Mouse (Mus musculus) heart, postnatal 4 days (tissue): Measurements from ENCODE around the gene Ccr4. TPM values are rescaled to one million over a fixed set of nuclear protein-coding genes. Genes with fewer than 3 reads are reported as not detected.

Experiments used
- DNase-seq: peaks from one replicate; pipeline ENCODE4 v3.0.0; 2021
- total RNA-seq, 2 experiments: library from RNA; stranded (reverse); gene quantifications; 2 replicates each; pipeline ENCODE4 v1.2.3; 2021

The Ccr4 gene
- not detected for total RNA-seq

GRCm38 (mm10) chr9:114504816-114505215, at the start of gene Ccr4:
Ccr4 (minus strand) TSS chr9:114504916.
- DNase-seq, result no peak

DNA sequence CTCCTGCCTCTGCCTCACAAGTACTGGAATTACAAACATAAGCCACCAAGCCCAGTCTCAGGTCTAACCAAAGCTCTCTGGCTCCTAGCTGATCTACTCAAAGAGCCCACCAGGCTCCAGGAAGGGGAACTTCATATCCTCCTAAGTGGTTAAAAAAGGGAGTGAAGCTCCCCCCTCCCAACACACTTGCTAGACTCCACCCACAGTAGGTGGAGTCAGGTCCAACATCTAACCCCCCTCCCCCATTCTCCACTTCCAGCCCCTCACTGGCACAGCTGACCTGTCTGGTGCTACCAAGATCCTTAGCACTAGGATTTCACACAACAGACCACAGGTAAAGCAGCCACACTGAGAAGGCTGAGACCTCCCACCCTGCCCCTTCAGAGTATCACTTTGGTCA, 49.1 kb upstream of the Ccr4 start:
- DNase-seq, result no peak

GRCm38 (mm10) chr9:114550033-114550432, 45.3 kb upstream of the Ccr4 start:
- DNase-seq, result no peak

DNA sequence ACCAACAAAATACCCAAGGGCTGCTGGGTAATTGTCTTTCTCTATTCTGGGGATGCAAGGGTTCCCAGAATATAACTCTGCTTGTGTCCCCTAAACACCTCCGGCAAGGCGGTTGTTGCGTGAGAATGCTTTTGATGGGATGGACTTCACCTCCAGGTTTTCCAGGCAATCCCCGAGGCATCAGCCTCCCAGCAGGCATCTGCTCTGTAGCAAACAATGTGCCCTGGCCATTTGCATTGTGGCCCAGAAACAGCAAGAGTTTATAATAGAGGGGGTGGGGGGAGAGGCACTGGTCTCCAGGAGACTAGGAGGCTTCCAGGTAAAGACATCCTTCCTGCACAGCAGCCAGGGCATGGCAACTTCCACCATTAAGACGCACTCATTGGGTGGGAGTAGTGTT, 44.4 kb upstream of the Ccr4 start:
- DNase-seq, result no peak

- DNase-seq, result no peak
Measured at GRCm38 (mm10) chr9:114548496-114548895, 43.8 kb upstream of the Ccr4 start.

DNA sequence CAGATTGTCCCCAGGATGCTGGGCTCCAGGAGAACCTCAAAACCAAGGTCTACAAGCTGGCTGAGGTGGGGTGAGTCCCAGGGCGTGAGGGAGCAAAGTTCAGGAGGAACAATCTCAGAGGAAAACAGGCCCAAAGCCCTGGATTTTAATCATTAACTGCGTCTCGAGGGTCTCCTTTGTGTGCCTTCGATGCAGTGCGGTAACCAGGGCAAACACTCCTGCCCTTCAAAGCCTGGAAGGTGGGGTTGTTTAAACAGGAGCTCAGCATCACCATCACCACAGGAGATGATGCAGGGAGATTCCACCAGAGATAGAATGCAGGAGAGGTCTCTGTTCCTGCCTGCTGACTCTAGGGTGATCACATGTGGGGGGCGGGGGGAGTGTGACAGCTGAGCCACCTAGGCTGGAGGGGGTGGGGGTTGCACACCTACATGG, 42.9 kb upstream of the Ccr4 start:
- DNase-seq, result no peak

DNA sequence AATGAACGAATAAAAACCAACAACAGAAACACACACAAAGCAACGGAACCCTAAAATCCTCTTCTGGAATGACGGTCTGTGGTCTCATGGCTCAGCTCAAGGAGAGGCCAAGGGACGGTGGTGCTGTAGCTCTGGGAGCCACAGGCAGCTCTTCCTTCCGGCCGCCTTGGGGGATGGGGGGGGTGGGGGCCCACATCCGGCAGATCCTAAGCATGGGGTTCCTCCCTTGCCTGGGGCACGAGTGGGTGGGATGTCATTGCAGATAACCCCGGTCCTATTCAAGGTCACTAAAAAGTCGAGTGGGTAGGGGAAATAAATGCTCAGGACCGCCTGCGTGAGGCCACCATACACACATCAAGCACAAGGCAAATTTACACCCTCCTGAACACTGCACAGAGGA, 42.0 kb upstream of the Ccr4 start:
- no peak for DNase-seq

DNA sequence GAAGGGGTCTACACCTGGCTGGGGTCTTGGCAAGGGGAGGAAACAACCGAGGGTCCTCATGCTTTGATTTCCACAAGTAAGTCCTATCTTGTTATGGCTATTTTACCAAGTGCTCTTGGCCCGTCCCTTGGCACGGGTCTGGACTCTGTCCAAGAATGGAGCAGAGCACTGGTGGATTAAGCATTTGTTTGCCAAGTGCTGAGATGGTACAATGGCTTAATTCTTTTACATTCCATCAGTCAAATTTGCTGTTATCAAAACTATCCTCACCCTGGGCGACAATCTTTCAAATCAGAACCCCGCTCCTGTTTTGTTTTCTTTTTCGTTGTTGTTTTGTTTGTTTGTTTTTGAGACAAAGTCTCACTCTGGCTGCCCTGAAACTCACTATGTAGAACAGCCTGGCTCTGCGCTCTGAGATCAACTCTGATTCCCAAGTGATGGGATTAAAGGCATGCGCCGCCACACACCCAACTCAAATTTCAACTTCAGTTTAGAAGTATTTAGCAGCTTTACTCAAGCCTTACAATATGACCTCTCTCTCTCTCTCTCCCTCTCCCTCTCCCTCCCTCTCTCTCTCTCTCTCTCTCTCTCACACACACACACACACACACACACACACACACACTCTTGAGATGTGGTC, 40.2 kb upstream of the Ccr4 start:
- no peak for DNase-seq

DNA sequence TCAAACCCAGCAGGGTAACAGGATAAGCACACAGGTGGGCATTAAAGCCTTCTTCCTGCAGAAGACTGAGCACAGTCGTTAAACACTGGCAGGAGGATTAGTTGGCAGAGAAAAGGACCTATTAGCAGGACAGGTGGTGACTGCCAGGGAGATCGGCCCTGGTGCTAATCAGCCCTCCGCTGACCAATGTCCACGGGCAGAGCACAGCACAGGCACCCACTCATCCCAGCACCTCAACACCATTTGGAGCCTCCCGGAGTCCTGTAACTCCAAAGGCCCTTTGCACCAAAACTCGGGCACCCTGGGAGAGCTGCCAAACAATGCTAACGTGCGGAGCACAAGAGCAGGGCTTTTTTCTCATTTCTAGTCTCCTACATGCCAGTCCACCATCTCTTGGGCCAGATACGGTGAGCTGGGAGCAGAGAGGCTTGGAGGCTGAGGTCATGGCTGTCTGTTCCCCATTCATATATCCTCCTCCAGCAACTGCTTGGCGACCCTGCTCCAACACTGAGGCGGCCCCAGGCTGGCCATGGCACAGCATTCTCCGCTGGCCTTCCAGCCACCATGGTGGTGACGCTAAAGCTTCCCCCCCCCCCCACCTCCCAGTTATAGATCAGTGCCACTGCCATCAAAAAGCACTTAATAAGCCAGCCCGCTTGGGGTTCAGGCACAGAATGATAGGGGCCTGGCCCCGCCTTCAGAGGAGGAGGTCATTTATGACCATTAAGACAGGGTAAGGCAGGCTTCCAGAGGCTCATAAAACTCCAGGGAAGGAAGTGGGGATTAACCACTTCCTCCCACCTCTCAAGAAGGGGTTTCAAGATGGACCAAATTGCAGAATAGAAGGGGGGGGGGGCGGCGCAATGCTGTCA, 39.4 kb upstream of the Ccr4 start:
- DNase-seq, result no peak

GRCm38 (mm10) chr9:114541279-114541741, 36.6 kb upstream of the Ccr4 start:
- peak; percentile 10 for DNase-seq

DNA sequence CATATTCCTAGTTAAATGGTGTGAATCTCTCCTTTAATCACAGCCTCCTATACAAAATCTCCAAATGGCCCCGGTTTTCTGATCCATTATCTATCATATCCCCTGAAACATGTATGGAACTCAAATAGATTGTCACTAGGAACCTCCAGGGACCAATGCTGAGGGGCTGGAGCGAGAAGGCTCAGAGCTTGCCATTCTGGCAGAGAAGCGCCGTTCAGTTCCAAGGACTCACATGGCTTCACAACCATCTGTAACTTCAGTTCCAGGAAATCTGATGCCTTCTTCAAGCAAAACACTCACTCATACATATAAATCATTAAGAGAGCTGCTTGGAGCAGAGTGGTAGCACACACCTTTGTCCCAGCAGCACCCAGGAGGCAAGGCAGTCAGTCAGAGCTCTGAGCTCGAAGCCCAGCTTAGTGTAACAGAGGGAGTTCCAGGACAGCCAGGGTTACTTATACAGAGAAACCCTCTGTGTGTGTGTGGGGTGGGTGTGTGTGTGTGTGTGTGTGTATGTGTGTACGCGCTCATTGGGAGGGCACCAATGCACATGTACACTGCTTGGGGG, 34.4 kb upstream of the Ccr4 start:
- DNase-seq, result no peak

- DNase-seq, result no peak
Measured at GRCm38 (mm10) chr9:114536628-114537027, 31.9 kb upstream of the Ccr4 start.

GRCm38 (mm10) chr9:114534747-114535517, 30.2 kb upstream of the Ccr4 start:
- no peak for DNase-seq

DNA sequence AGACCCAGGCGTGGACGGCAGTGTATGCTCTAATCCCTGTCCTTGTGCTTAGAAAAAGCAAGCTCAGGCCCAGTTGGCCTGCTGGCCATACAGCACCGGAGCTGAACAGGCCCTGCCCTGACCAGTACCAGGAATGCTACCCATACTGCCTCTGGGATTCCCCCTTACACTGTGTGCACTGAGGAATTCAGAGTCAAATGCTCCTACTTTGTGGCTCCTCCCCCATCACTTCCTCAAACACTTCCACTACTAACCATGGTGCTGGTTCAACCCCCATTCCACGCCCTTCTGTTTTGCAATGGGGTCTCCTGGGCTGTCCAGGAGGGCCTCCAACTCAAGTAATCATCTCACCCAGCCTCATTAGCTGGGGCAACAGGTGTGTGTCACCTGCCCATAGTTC, 29.1 kb upstream of the Ccr4 start:
- no peak for DNase-seq

- DNase-seq, result no peak
Measured at GRCm38 (mm10) chr9:114531276-114531675, 26.6 kb upstream of the Ccr4 start.

DNA sequence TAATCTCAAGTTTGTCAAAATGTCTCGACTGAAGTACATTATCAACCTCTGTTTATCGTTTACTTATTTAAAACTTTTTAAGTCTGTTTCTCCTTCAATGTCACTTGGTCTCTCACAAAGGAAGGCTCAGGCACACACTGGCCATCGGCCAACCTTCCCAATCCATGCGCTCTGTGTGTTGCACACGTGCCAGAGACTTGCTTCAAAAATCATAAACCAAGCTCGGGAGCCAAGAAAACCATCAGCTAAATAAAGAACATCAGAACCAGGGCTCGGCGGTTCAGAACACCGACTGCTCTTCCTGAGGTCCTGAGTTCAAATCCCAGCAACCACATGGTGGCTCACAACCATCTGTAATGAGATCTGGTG, 23.9 kb upstream of the Ccr4 start:
- peak; percentile 54 for DNase-seq

DNA sequence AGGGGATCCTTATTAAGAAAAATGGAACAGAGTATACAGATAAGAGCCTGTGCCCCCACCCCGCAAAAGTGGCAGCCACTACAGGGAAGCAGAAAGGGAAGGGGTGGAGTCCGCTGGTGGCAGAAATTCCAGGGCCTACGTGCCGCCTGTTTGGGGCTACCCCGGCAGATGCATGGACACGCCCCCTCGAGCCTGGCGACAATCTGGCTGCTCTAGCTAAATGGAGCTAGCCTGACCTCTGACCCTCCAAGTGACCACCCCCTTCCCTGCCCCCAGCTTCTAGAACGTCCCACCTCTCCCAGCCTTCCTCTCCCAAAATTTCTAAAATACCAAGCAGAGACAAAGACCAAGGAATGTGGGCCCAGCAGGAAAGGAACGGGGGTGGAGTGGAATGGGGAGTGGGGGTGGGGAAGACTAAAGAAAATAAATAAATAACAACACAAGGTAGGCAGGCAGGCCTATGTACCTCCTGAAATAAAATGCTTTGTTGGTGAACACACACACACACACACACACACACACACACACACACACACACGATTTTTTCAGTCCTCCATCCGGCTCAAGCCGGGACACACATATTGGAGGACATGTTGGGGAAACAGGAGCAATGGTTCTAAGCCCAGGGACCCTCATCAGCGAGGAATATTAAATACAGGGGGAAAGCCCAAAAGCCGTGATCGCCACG, 23.4 kb upstream of the Ccr4 start:
- peak; percentile 40 for DNase-seq

- DNase-seq, result peak; percentile 54
Measured at GRCm38 (mm10) chr9:114527085-114527484, 22.4 kb upstream of the Ccr4 start.

GRCm38 (mm10) chr9:114526581-114526980, 21.9 kb upstream of the Ccr4 start:
- no peak for DNase-seq

DNA sequence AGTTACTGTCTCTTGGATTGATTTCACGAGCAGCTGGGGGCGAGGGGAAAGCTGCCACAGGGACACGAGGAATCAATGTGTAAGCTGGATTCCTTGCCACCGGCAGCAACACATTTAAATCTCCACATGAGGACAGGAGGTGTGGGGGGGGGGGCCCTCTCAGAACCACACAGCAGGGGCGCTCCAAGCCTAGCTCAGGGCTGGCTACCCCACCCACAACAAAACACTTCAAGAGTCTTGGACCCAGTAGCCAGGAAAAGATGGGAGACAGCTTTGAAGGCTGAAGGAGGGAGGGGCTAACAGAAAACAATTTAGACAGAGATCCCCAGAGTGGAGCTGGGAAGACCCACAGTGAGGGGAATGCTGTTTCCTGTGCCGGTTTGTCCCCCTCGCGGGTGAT, 21.2 kb upstream of the Ccr4 start:
- DNase-seq, result no peak

GRCm38 (mm10) chr9:114525073-114525633, 20.4 kb upstream of the Ccr4 start:
- no peak for DNase-seq

DNA sequence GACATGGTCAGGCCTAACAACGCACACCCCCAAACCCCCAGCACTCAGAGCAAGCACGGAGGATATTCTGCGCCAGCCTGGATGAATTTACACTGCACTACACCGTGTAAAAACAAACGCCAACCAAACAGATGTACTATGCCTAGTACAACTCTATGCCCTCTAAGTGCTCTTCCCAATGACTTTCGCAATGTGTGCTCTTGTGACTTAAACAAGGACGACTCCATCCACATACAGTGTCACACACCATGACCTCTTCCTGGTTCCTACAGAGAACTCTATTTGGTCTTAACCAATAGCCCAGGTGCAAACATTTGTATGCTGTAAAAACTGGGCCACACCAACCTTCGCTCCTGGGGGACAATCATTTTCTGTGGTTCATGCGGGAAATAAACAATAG, 17.8 kb upstream of the Ccr4 start:
- no peak for DNase-seq
